Mouse (Mus musculus): ENCODE data around the gene Spock3. TPM values are rescaled to one million over a fixed set of nuclear protein-coding genes. Genes with fewer than 3 reads are reported as not detected.

Spock3 gene
- 148 and 152 TPM in 2 replicates for polyA plus RNA-seq (2015; fragmentation: Nextera tagmentation; extraction: Ambion mirVana)

GRCm38 (mm10) chr8:62950709-62951108, at the start of gene Spock3:
TSS of gene Spock3 (plus strand) at chr8:62951009.

